Comparison of ENCODE assay signal across 14 mouse cellular contexts in the genomic region with DNA sequence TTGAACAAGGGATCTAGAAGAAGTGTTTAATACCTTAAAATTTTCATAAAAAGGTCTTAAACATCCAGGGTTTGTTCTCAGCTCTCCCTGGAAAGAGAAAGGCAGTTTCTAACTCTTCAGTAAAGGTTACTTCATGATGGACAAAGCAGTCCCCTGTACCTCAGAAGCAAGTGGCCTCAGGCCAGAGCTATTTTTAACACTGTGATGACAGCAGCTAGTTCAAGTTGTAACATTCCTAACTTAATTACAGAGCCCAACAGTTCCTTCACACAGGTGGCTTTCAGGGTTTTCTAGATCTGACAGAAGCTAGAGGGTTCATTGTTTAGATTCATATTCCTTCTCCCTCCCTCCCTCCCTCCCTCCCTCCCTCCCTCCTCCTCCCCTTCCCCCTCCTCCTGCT. TPM values are rescaled to one million over a fixed set of nuclear protein-coding genes. Genes with fewer than 3 reads are reported as not detected.
DNase-seq lines count a peak whose midpoint lies in the region; ATAC-seq and TF ChIP-seq lines count a peak whose summit lies in the region.
"Had no signal": no experiment of that assay in that cellular context is flagged by ENCODE, and none has a peak within 500 bp of the region (broad histone marks: within the 10 kb centered on the region; RNA-seq: fewer than 3 reads in every experiment).

No protein-coding gene starts in this region.

- H3K27me3 ChIP-seq in kidney, embryonic 14.5 days (ENCODE audit: control insufficient read depth, insufficient read depth, low read length), result no peaks in the 10 kb centered on the region
- H3K27me3 ChIP-seq in limb, embryonic 13.5 days, result no peaks in the 10 kb centered on the region
- H3K27me3 ChIP-seq in liver, embryonic 11.5 days (replicated peaks; ENCODE audit: control insufficient read depth, insufficient read depth, low read length), result no peaks in the 10 kb centered on the region
- H3K27me3 ChIP-seq: embryonic facial prominence, embryonic 13.5 days; intestine, embryonic 15.5 days; liver, embryonic 12.5 days had no signal

- peak; percentile 62 for DNase-seq in kidney, adult 11 months
- DNase-seq in forelimb bud, embryonic 11.5 days (ENCODE audit: low read depth, low spot score), result peak; percentile 74
- peak; percentile 71 for DNase-seq in heart, postnatal 4 days
- no peak for DNase-seq in lung, adult 2 months
- no peak for DNase-seq in adrenal gland, adult (ENCODE audit: inconsistent age in 2 of 2, low spot score in 1 of 2)
- DNase-seq in liver, embryonic 11.5 days (ENCODE audit: low spot score), result no peak
- DNase-seq: cerebellum, adult 11-12 months; lung, postnatal 14 days had no signal

- H3K27ac ChIP-seq in kidney, embryonic 14.5 days (ENCODE audit: low read depth, low read length), result no peak overlapping the region
- peak overlapping the region; percentile 61; the same call in 1 of the 2 replicates for H3K27ac ChIP-seq in limb, embryonic 13.5 days
- H3K27ac ChIP-seq in liver, embryonic 11.5 days (ENCODE audit: low read depth, low read length), result no peak overlapping the region
- H3K27ac ChIP-seq: embryonic facial prominence, embryonic 13.5 days; intestine, embryonic 15.5 days; liver, embryonic 12.5 days; stomach, postnatal 0 days had no signal

- H3K4me2 ChIP-seq in kidney, embryonic 14.5 days (replicated peaks; ENCODE audit: low read depth, low read length), result no peak overlapping the region
- H3K4me2 ChIP-seq in limb, embryonic 13.5 days (replicated peaks), result no peak overlapping the region
- H3K4me2 ChIP-seq in liver, embryonic 11.5 days, result no peak overlapping the region
- H3K4me2 ChIP-seq: embryonic facial prominence, embryonic 13.5 days; intestine, embryonic 15.5 days; liver, embryonic 12.5 days had no signal

- H3K4me1 ChIP-seq in kidney, embryonic 14.5 days (ENCODE audit: control insufficient read depth, insufficient read depth, low read length), result peaks cover 15% of the 10 kb centered on the region; the same call in 1 of the 2 replicates
- peaks cover 39% of the 10 kb centered on the region for H3K4me1 ChIP-seq in limb, embryonic 13.5 days
- no peaks in the 10 kb centered on the region for H3K4me1 ChIP-seq in lung, adult 2 months (ENCODE audit: control insufficient read depth, insufficient read depth, low read length)
- 0 out of 2 replicates have a peak, but pooled peaks cover 2% of the 10 kb centered on the region for H3K4me1 ChIP-seq in liver, embryonic 11.5 days (replicated peaks; ENCODE audit: control insufficient read depth, insufficient read depth, low read length)
- H3K4me1 ChIP-seq: liver, embryonic 12.5 days had no signal

- no peak overlapping the region for H3K9ac ChIP-seq in kidney, embryonic 14.5 days (ENCODE audit: low read depth, low read length)
- H3K9ac ChIP-seq in limb, embryonic 13.5 days, result no peak overlapping the region
- no peak overlapping the region for H3K9ac ChIP-seq in liver, embryonic 11.5 days (ENCODE audit: low read depth, low read length)
- H3K9ac ChIP-seq: embryonic facial prominence, embryonic 13.5 days; intestine, embryonic 15.5 days; liver, embryonic 12.5 days had no signal

- 0 out of 2 replicates have a peak, but pooled peaks cover 3% of the 10 kb centered on the region for H3K9me3 ChIP-seq in kidney, embryonic 14.5 days (ENCODE audit: control insufficient read depth, low read length)
- H3K9me3 ChIP-seq in limb, embryonic 13.5 days, result 0 out of 2 replicates have a peak, but pooled peaks cover 6% of the 10 kb centered on the region
- no peaks in the 10 kb centered on the region; the same call in 1 of the 2 replicates for H3K9me3 ChIP-seq in liver, embryonic 11.5 days (ENCODE audit: control insufficient read depth, low read length)
- H3K9me3 ChIP-seq: embryonic facial prominence, embryonic 13.5 days; intestine, embryonic 15.5 days; liver, embryonic 12.5 days had no signal

- TF ChIP-seq POLR2A in lung, adult 2 months (IDR thresholded peaks at IDR 0.05; ENCODE audit: borderline replicate concordance, extremely low read depth, low read depth, low read length), result no peak

- no peak for ATAC-seq in kidney, embryonic 14.5 days (ENCODE audit: low FRiP score, low TSS enrichment)
- no peak for ATAC-seq in limb, embryonic 13.5 days (ENCODE audit: low FRiP score, low read depth)
- no peak for ATAC-seq in liver, embryonic 11.5 days (replicated peaks; ENCODE audit: low FRiP score)
- ATAC-seq: intestine, embryonic 15.5 days; liver, embryonic 12.5 days had no signal

- no peak for TF ChIP-seq CTCF in lung, adult 2 months (IDR thresholded peaks at IDR 0.05; ENCODE audit: insufficient read depth, low read length)

- no peak overlapping the region for H3K4me3 ChIP-seq in kidney, embryonic 14.5 days (ENCODE audit: low read length)
- H3K4me3 ChIP-seq in limb, embryonic 13.5 days, result no peak overlapping the region
- no peak overlapping the region for H3K4me3 ChIP-seq in lung, adult 2 months (replicated peaks; ENCODE audit: extremely low read depth, low read depth, low read length)
- H3K4me3 ChIP-seq in liver, embryonic 11.5 days (ENCODE audit: low read depth, low read length), result no peak overlapping the region
- H3K4me3 ChIP-seq: embryonic facial prominence, embryonic 13.5 days; intestine, embryonic 15.5 days; liver, embryonic 12.5 days had no signal

- no peaks in the 10 kb centered on the region for H3K36me3 ChIP-seq in kidney, embryonic 14.5 days (ENCODE audit: control insufficient read depth, insufficient read depth, low read length)
- H3K36me3 ChIP-seq in limb, embryonic 13.5 days, result no peaks in the 10 kb centered on the region
- H3K36me3 ChIP-seq in liver, embryonic 11.5 days (ENCODE audit: control insufficient read depth, insufficient read depth, low read length), result no peaks in the 10 kb centered on the region
- H3K36me3 ChIP-seq: embryonic facial prominence, embryonic 13.5 days; intestine, embryonic 15.5 days; liver, embryonic 12.5 days had no signal

RNA-seq across cellular contexts. Expression of a gene that starts 36.4 kb away (rescaled TPM):
- 14.5 and 23.0 TPM in 2 replicates for polyA plus RNA-seq in kidney, embryonic 14.5 days (2014; fragmentation: Nextera tagmentation; extraction: Ambion mirVana)
- 10 to 100 TPM; 50.3 to 50.6 TPM for total RNA-seq in heart, postnatal 4 days (2021)
- polyA plus RNA-seq in limb, embryonic 13.5 days (2015; fragmentation: Nextera tagmentation; extraction: Ambion mirVana), result 51.6 and 59.1 TPM in 2 replicates
- polyA plus RNA-seq in lung, adult 2 months (2012; rRNA removed), result 26.0 and 38.2 TPM in 2 replicates
- 13.3 and 14.1 TPM in 2 replicates for polyA plus RNA-seq in liver, embryonic 11.5 days (2014; fragmentation: Nextera tagmentation; extraction: Ambion mirVana)

Comparison
In these comparisons a context has a peak if more than half of its experiments do, and no peak if none do; other contexts are left out.
1. DNase-seq: peak in kidney, adult 11 months (single experiment), forelimb bud, embryonic 11.5 days (single experiment) and heart, postnatal 4 days (single experiment); none in lung, adult 2 months (single experiment), adrenal gland, adult (0 of 2) and liver, embryonic 11.5 days (single experiment).